Mouse (Mus musculus) cortical plate, adult 2 months (tissue): ENCODE data around the gene Nrp1. TPM values are rescaled to one million over a fixed set of nuclear protein-coding genes. Genes with fewer than 3 reads are reported as not detected.

Experiments used
- H3K27ac ChIP-seq: fragments of 200-500 bp; 2 replicates; pipeline ENCODE4 v1.5.1; 2012; ENCODE audit warnings: low read length, control low read depth, inconsistent platforms; ENCODE audit not compliant: insufficient read depth
- H3K4me1 ChIP-seq: fragments of 200-500 bp; 2 replicates; pipeline ENCODE4 v1.6.1; 2011; ENCODE audit warnings: low read length; ENCODE audit not compliant: control insufficient read depth, insufficient read depth
- H3K4me3 ChIP-seq: fragments of 200-500 bp; 2 replicates; pipeline ENCODE4 v1.5.1; 2011; ENCODE audit warnings: mild to moderate bottlenecking, low read length, control low read depth; ENCODE audit not compliant: insufficient read depth
- CTCF ChIP-seq: fragments of 200-500 bp; IDR thresholded peaks from 2 replicates; pipeline ENCODE4 v1.5.1; 2011; ENCODE audit warnings: mild to moderate bottlenecking, control low read depth, low read length; ENCODE audit not compliant: insufficient read depth; ENCODE audit errors: extremely low read depth
- POLR2A ChIP-seq: fragments of 200-500 bp; IDR thresholded peaks from 2 replicates; pipeline ENCODE4 v1.6.1; 2011; ENCODE audit warnings: mild to moderate bottlenecking, low read length, control low read depth; ENCODE audit not compliant: insufficient read depth; ENCODE audit errors: extremely low read depth
- polyA plus RNA-seq: library from polyadenylated mRNA; depleted of rRNA; stranded (reverse); fragments of >200 nt; gene quantifications from 2 replicates; pipeline ENCODE4 v1.2.3, GENCODE M21; 2012

Nrp1 gene
- polyA plus RNA-seq, 1 experiment: 12.9 TPM

DNA sequence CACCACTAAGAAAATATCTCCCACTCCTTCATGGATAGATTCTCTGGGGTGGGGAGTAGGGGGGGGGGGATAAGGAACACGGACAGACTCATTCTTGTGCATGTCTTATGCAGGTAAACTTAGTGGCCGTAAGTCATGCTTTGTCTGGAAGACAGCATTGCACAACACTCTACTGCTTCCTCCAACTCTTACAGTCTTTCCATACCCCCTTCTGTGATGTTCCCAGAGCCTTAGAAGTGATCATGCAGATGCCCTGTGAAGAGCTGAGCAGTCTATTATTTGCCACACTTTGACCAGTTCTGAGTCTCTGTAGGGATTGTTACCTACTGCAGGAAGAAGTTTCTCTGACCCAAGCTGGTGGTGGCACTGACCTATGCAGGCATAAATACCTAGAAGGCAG lies 98.9 kb downstream of the Nrp1 start:
- H3K27ac ChIP-seq: no peak overlapping the region
- H3K4me1 ChIP-seq: no peaks in the 10 kb centered on the region
- no peak for TF ChIP-seq POLR2A
- no peak for TF ChIP-seq CTCF
- H3K4me3 ChIP-seq: no peak overlapping the region

- TF ChIP-seq CTCF (no peak), POLR2A (no peak)
- no peak overlapping the region for H3K27ac ChIP-seq
- H3K4me1 ChIP-seq: no peaks in the 10 kb centered on the region
- no peak overlapping the region for H3K4me3 ChIP-seq
Observed at GRCm38 (mm10) chr8:128459704-128460103, 101.3 kb downstream of the Nrp1 start.

DNA sequence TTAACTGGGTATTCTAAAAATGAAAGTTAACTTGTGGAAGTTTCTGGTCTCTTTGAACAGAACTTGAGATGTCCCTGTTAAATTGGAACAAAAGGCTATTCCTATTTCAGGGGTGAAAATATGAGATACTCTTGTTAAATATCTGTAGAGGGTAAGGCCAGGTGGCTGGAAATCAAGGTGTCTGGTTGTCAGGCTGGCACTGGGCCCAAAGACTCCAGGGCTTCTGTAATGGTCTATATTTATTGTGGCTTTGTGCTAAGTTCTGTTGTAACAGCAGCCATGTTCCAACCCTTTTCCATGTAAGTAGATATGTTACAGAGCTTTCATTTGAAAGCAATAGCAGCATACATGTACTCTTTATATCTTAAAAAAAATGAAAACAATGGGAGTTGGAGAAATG lies 103.3 kb downstream of the Nrp1 start:
- no peak overlapping the region for H3K4me3 ChIP-seq
- TF ChIP-seq CTCF (no peak), POLR2A (no peak)
- no peak overlapping the region for H3K27ac ChIP-seq
- no peaks in the 10 kb centered on the region for H3K4me1 ChIP-seq

- no peak for TF ChIP-seq CTCF
- no peak for TF ChIP-seq POLR2A
- Histone ChIP-seq H3K27ac (no peak overlapping the region), H3K4me1 (no peaks in the 10 kb centered on the region; the same call in 1 of the 2 replicates), H3K4me3 (no peak overlapping the region)
Observed at GRCm38 (mm10) chr8:128463162-128463561, 104.8 kb downstream of the Nrp1 start.

DNA sequence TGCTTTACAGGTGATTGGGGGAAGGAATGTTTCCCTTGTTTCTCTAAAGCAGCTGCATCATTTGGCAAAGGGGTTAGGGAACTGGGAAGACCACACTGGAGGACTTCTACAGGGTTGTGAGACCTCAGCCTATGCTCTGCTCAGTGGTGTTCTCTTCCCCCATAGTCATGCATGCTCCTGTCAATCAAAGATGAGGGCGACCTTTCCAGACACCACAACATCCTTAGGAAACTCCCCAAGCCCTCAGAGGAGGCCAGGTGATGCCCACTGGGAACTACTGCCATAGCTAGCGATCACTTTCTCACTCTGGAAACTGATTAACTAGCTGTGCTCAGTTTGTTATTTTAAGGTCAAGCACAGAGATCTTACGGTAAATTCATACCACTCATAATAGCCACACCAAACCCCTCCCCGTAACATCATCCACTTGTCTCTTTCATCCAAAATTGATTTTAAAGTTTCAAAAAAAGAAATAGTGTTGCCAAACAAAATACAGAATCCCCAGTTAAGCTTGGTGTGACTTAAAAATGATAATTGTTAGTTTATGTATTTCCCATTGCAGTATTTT lies 105.7 kb downstream of the Nrp1 start:
- TF ChIP-seq POLR2A: no peak
- TF ChIP-seq CTCF: no peak
- Histone ChIP-seq H3K4me3 (no peak overlapping the region), H3K27ac (no peak overlapping the region), H3K4me1 (no peaks in the 10 kb centered on the region; the same call in 1 of the 2 replicates)

DNA sequence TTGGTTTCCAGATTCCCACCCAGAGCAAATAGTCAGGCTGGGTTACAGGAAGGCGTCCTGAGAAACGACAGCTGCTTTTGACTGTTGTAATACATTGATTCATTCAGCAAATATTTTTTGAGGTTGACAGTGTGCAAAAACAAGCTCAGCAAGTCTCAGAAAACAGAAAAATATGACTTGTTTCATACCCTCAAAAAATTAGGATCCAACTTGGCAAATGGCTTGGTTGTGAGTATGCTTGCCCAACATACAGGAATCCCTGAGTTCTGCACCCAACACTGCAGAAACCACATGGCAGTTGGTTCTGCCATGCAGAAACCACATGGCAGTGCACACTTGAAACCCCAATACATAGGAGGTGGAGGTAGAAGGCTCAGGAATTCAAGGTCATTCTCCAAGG lies 107.1 kb downstream of the Nrp1 start:
- no peaks in the 10 kb centered on the region; the same call in 1 of the 2 replicates for H3K4me1 ChIP-seq
- TF ChIP-seq CTCF (no peak), POLR2A (no peak)
- no peak overlapping the region for H3K4me3 ChIP-seq
- no peak overlapping the region for H3K27ac ChIP-seq

GRCm38 (mm10) chr8:128466681-128467430 lies 108.5 kb downstream of the Nrp1 start:
- Histone ChIP-seq H3K4me3 (no peak overlapping the region), H3K27ac (no peak overlapping the region), H3K4me1 (no peaks in the 10 kb centered on the region; the same call in 1 of the 2 replicates)
- TF ChIP-seq POLR2A (no peak), CTCF (no peak)

GRCm38 (mm10) chr8:128470097-128470496 lies 111.7 kb downstream of the Nrp1 start:
- no peak for TF ChIP-seq CTCF
- no peak for TF ChIP-seq POLR2A
- H3K4me1 ChIP-seq: no peaks in the 10 kb centered on the region; the same call in 1 of the 2 replicates
- H3K27ac ChIP-seq: no peak overlapping the region
- no peak overlapping the region for H3K4me3 ChIP-seq

DNA sequence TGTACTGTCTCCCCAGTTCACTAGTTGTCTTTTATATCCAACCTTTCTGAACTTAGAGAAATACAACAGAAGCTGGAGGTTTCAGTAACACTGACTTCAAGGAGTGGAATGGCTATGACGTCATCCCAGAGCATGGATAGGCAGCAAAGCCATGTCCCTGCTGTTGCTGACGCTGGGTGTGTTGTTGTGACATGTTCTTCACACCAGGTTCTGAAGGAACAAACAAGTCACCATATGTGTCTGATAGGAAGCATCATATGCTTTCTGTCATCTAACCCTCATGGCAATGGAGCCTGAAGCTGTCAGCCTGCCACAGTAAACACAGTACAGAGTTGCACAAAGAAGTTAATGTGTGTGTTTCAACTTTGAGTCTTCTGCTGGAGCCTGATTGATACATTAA lies 112.8 kb downstream of the Nrp1 start:
- H3K4me3 ChIP-seq: no peak overlapping the region
- no peak overlapping the region for H3K27ac ChIP-seq
- TF ChIP-seq POLR2A: no peak
- TF ChIP-seq CTCF: no peak
- H3K4me1 ChIP-seq: no peaks in the 10 kb centered on the region; the same call in 1 of the 2 replicates

DNA sequence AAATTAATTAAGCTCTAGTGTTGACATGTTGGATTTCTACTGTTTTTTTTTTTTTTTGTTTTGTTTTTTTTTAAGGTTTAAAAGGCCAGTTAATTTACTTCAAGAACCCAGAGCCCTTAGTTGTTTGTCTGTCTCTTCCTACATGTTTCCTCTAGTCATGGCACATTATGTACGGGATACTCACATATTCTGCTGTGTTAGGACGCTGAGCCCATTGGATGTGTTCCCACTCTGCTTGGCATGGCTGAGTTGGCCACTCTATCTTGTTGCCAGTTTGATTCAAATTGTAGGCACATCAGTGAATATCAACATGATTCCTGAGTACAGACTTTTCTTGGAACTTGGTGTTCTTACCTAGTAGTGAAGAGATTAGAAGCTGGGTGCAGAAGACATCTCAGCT lies 114.5 kb downstream of the Nrp1 start:
- no peaks in the 10 kb centered on the region; the same call in 1 of the 2 replicates for H3K4me1 ChIP-seq
- H3K27ac ChIP-seq: no peak overlapping the region
- TF ChIP-seq CTCF: no peak
- no peak for TF ChIP-seq POLR2A
- no peak overlapping the region for H3K4me3 ChIP-seq
